Comparison of ENCODE assay signal across 1 mouse cellular context in the genomic region with DNA sequence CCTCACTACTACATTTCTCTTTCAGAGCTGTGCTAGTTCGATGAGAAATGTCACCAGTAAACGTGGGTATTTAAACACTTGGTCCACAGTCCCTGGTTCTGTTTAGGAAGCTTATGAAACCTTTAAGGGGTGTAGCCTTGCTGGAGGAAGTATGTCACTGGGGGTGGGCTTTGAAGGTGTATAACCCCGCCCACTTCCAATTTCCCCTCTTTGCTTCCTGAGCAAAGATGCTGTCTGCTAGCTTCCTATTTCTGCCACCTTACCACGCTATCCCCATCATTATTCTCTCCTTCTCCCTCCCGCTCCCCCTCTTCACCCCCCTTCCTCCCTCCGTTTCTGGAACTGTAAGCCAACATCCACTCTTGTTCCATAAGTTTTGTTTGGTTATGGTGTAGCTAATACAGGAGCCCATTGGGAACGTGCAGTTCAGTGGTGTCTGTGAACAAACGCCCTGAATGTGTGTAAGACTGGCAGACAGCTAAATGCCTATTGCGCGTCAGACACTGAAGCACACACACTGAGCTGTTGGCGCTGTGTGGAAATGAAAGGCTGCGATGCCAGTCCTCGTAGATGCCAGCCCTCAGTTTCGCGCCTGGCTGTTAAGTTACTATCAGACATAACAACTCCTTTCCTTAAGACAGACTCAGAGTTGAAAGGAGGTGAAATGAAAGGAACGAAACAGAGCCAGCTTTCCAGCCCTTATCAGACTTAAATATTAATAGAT.
TF ChIP-seq lines count a peak whose summit lies in the region.

No protein-coding gene starts in this region.

TF ChIP-seq in MEL, 35 proteins besides CTCF, POLR2A, EP300 and RAD21 (continued from another document):
- TF ChIP-seq NRF1 (IDR thresholded peaks at IDR 0.05; ENCODE audit: insufficient read depth, low read depth, low read length, poor library complexity, severe bottlenecking): no peak
TF ChIP-seq in MEL: peak in this region for 5.
